Mouse (Mus musculus): ENCODE measurements around the gene Il10ra.
A peak's percentile ranks its signal among the peaks of the same experiment; 100 is the strongest.

The Il10ra gene

GRCm38 (mm10) chr9:45268597-45269325, at the start of gene Il10ra:
Gene Il10ra, minus strand, starts transcription at chr9:45269149.
- peak; percentile 59 for DNase-seq (ENCODE audit: low read depth, low spot score)

- no peak for DNase-seq (ENCODE audit: low read depth, low spot score)
Measured at GRCm38 (mm10) chr9:45317635-45318034, 48.7 kb upstream of the Il10ra start.

GRCm38 (mm10) chr9:45313913-45314312, 45.0 kb upstream of the Il10ra start:
- DNase-seq (ENCODE audit: low read depth, low spot score): no peak

GRCm38 (mm10) chr9:45311858-45312257, 42.9 kb upstream of the Il10ra start:
- DNase-seq (ENCODE audit: low read depth, low spot score): no peak

- no peak for DNase-seq (ENCODE audit: low read depth, low spot score)
Measured at GRCm38 (mm10) chr9:45308521-45308920, 39.6 kb upstream of the Il10ra start.

GRCm38 (mm10) chr9:45306746-45307410, 37.9 kb upstream of the Il10ra start:
- no peak for DNase-seq (ENCODE audit: low read depth, low spot score)

- no peak for DNase-seq (ENCODE audit: low read depth, low spot score)
Measured at GRCm38 (mm10) chr9:45301771-45302170, 32.8 kb upstream of the Il10ra start.

GRCm38 (mm10) chr9:45300422-45301104, 31.6 kb upstream of the Il10ra start:
- peak; percentile 92 for DNase-seq (ENCODE audit: low read depth, low spot score)

- peak; percentile 38 for DNase-seq (ENCODE audit: low read depth, low spot score)
Measured at GRCm38 (mm10) chr9:45299231-45300006, 30.5 kb upstream of the Il10ra start.

GRCm38 (mm10) chr9:45294210-45295011, 25.5 kb upstream of the Il10ra start:
- DNase-seq (ENCODE audit: low read depth, low spot score): no peak

GRCm38 (mm10) chr9:45291481-45292168, 22.7 kb upstream of the Il10ra start:
- no peak for DNase-seq (ENCODE audit: low read depth, low spot score)

- DNase-seq (ENCODE audit: low read depth, low spot score): no peak
Measured at GRCm38 (mm10) chr9:45282466-45282865, 13.5 kb upstream of the Il10ra start.

GRCm38 (mm10) chr9:45280891-45281290, 11.9 kb upstream of the Il10ra start:
- DNase-seq (ENCODE audit: low read depth, low spot score): no peak

GRCm38 (mm10) chr9:45280059-45280458, 11.1 kb upstream of the Il10ra start:
- no peak for DNase-seq (ENCODE audit: low read depth, low spot score)

- DNase-seq (ENCODE audit: low read depth, low spot score): no peak
Measured at GRCm38 (mm10) chr9:45274635-45275034, 5.7 kb upstream of the Il10ra start.

GRCm38 (mm10) chr9:45274218-45274617, 5.3 kb upstream of the Il10ra start:
- no peak for DNase-seq (ENCODE audit: low read depth, low spot score)

GRCm38 (mm10) chr9:45272213-45272612, 3.3 kb upstream of the Il10ra start:
- DNase-seq (ENCODE audit: low read depth, low spot score): no peak

- no peak for DNase-seq (ENCODE audit: low read depth, low spot score)
Measured at GRCm38 (mm10) chr9:45268079-45268478, 870 bp downstream of the Il10ra start.

- no peak for DNase-seq (ENCODE audit: low read depth, low spot score)
Measured at GRCm38 (mm10) chr9:45267099-45267498, 1.9 kb downstream of the Il10ra start.

GRCm38 (mm10) chr9:45261872-45262271, 7.1 kb downstream of the Il10ra start:
- no peak for DNase-seq (ENCODE audit: low read depth, low spot score)
